Mouse (Mus musculus) stomach, postnatal 0 days (tissue): ENCODE data around the gene Map2k1.

Experiments
- CTCF ChIP-seq: IDR thresholded peaks from 2 replicates; pipeline ENCODE4 v1.5.1; 2016; ENCODE audit warnings: antibody characterized with exemption, low read depth, mild to moderate bottlenecking, moderate library complexity
- EP300 ChIP-seq: optimal IDR thresholded peaks from 2 replicates; pipeline ENCODE3; 2016; ENCODE audit warnings: antibody characterized with exemption

- no peak for TF ChIP-seq EP300
- TF ChIP-seq CTCF = no peak
These were observed 69.1 kb downstream of the Map2k1 start for GRCm38 (mm10) chr9:64184166-64184840.
